In the genomic region with DNA sequence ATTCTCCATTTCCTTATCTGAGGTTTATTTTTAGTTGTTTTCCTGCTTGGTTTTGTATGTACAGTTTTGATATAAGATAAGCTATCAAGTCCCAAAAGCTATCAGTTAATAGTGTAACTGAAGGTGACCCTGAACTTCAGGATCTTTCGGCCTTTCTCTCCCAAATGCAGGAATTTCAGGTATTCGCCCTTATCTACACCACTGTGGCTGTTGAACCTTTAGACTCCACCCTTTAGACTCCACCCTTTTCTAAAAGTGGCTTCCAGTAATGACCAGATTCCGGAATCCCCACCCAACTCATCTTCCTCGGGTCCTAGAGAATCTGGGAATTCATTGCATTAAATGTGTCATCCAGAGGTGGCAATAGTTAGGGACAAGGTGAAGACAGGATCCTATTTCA, we compare ENCODE assay signal across 17 mouse cellular contexts. TPM values are rescaled to one million over a fixed set of nuclear protein-coding genes. Genes with fewer than 3 reads are reported as not detected.
"Had no signal": no experiment of that assay in that cellular context is flagged by ENCODE, and none has a peak within 500 bp of the region (broad histone marks: within the 10 kb centered on the region; RNA-seq: fewer than 3 reads in every experiment).

No protein-coding gene starts in this region.

- H3K27ac ChIP-seq: lung, embryonic 15.5 days; macrophage; midbrain, embryonic 13.5 days; midbrain, embryonic 15.5 days; neural tube, embryonic 12.5 days had no signal

- DNase-seq: lung, adult 2 months; lung, postnatal 14 days; lung, postnatal 36 days; right cerebral cortex, postnatal 14 days; thymus, adult 18-20 months; thymus, postnatal 14 days; thymus, postnatal 36 days had no signal

- H3K4me1 ChIP-seq: lung, embryonic 15.5 days; megakaryocyte, embryonic 14.5 days; midbrain, embryonic 13.5 days; midbrain, embryonic 15.5 days; neural tube, embryonic 12.5 days had no signal

- H3K4me3 ChIP-seq: lung, embryonic 15.5 days; megakaryocyte, embryonic 14.5 days; midbrain, embryonic 13.5 days; midbrain, embryonic 15.5 days; neural tube, embryonic 12.5 days had no signal

- H3K9me3 ChIP-seq: lung, embryonic 15.5 days; midbrain, embryonic 13.5 days; midbrain, embryonic 15.5 days; neural tube, embryonic 12.5 days had no signal

- H3K36me3 ChIP-seq: lung, embryonic 15.5 days; midbrain, embryonic 13.5 days; midbrain, embryonic 15.5 days; neural tube, embryonic 12.5 days had no signal

- H3K9ac ChIP-seq: lung, embryonic 15.5 days; midbrain, embryonic 13.5 days; midbrain, embryonic 15.5 days; neural tube, embryonic 12.5 days had no signal

RNA-seq across cellular contexts. Expression of a gene that starts 15.7 kb away (rescaled TPM):
- total RNA-seq: megakaryocyte progenitor cell, adult 5-6 weeks; midbrain, postnatal 0 days; monocyte, adult 5-6 weeks; neutrophil, adult 5-6 weeks had no signal

RNA-seq across cellular contexts. Expression of a gene that starts 25.2 kb away (rescaled TPM):
- total RNA-seq: megakaryocyte progenitor cell, adult 5-6 weeks; midbrain, postnatal 0 days; monocyte, adult 5-6 weeks; neutrophil, adult 5-6 weeks had no signal

RNA-seq across cellular contexts. Expression of a gene that starts 27.4 kb away (rescaled TPM):
- total RNA-seq: megakaryocyte progenitor cell, adult 5-6 weeks; midbrain, postnatal 0 days; monocyte, adult 5-6 weeks; neutrophil, adult 5-6 weeks had no signal

RNA-seq across cellular contexts. Expression of a gene that starts 50.4 kb away (rescaled TPM):
- total RNA-seq: megakaryocyte progenitor cell, adult 5-6 weeks; midbrain, postnatal 0 days; monocyte, adult 5-6 weeks; neutrophil, adult 5-6 weeks had no signal

RNA-seq across cellular contexts. Expression of a gene that starts 51.1 kb away (rescaled TPM):
- total RNA-seq: megakaryocyte progenitor cell, adult 5-6 weeks; midbrain, postnatal 0 days; monocyte, adult 5-6 weeks; neutrophil, adult 5-6 weeks had no signal
